ENCODE assay signal across 9 mouse cellular contexts in the genomic region with DNA sequence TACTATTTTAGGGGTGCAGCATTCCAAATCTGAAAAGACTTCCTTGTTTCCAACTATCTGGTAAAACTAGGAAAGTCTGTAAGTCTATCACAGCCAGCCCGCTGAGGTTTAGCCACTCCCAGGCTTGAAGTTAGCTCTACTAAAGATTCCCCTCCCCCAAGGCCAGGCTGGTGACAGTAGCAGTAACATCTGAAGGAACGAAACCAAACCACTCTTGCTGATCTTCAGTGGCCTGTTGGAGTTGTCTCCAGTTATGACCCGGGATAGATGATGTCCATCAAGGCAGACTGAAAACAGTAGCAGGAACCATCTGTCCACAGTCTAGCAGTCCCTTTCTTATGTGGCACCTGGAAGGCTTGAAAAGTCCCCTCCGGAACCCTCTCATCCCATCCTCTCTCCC. TPM values are rescaled to one million over a fixed set of nuclear protein-coding genes. Genes with fewer than 3 reads are reported as not detected.
A peak's percentile ranks its signal among the peaks of the same experiment; 100 is the strongest.
DNase-seq lines count a peak whose midpoint lies in the region; ATAC-seq and TF ChIP-seq lines count a peak whose summit lies in the region.
"Had no signal": no experiment of that assay in that cellular context is flagged by ENCODE, and none has a peak within 500 bp of the region (broad histone marks: within the 10 kb centered on the region; RNA-seq: fewer than 3 reads in every experiment).

No protein-coding gene starts in this region.

- peak; percentile 21 for DNase-seq in lung, postnatal 0 days (ENCODE audit: low spot score)
- no peak for DNase-seq in lung, adult 2 months
- DNase-seq in T-cell, adult 2 months (ENCODE audit: low spot score) = peak; percentile 22
- peak; percentile 49 for DNase-seq in naive thymus-derived CD4-positive, alpha-beta T cell, adult 2 months (ENCODE audit: low read depth)
- DNase-seq in left cerebral cortex, adult 8-10 months (ENCODE audit: low spot score in 2 of 2) = no peak
- no peak for DNase-seq in layer of hippocampus, adult 2 months (ENCODE audit: low spot score in 2 of 2)

- TF ChIP-seq POLR2A in lung, adult 2 months (IDR thresholded peaks at IDR 0.05; ENCODE audit: borderline replicate concordance, extremely low read depth, low read depth, low read length) = no peak

- H3K9ac ChIP-seq in lung, postnatal 0 days (replicated peaks; ENCODE audit: low read depth) = no peak overlapping the region

- H3K27ac ChIP-seq in lung, postnatal 0 days (ENCODE audit: low read length) = no peak overlapping the region
- no peak overlapping the region for H3K27ac ChIP-seq in layer of hippocampus, adult 2 months
- H3K27ac ChIP-seq: left cerebral cortex, adult 2 months had no signal

- no peak overlapping the region for H3K4me2 ChIP-seq in lung, postnatal 0 days (replicated peaks; ENCODE audit: low read depth, low read length)

- TF ChIP-seq EP300 in lung, postnatal 0 days (IDR thresholded peaks at IDR 0.05) = no peak

- no peak overlapping the region for H3K4me3 ChIP-seq in lung, postnatal 0 days (ENCODE audit: low read depth, low read length)
- no peak overlapping the region for H3K4me3 ChIP-seq in lung, adult 2 months (replicated peaks; ENCODE audit: extremely low read depth, low read depth, low read length)
- no peak overlapping the region for H3K4me3 ChIP-seq in layer of hippocampus, adult 2 months
- H3K4me3 ChIP-seq: left cerebral cortex, adult 2 months had no signal

- H3K27me3 ChIP-seq in lung, postnatal 0 days (replicated peaks; ENCODE audit: insufficient read depth, low read length) = 0 out of 2 replicates have a peak, but pooled peaks cover 5% of the 10 kb centered on the region

- WGBS in lung, postnatal 0 days = 11% methylated on average over 4 of the region's 4 CpGs
- 20% methylated on average over 4 of the region's 4 CpGs for WGBS in lung, adult 2 months

- no peak; the same call in 1 of the 2 replicates for ATAC-seq in lung, postnatal 0 days
- ATAC-seq in erythroid progenitor cell, adult 5-6 weeks (replicated peaks; ENCODE audit: low FRiP score, poor library complexity, severe bottlenecking) = peak; percentile 28

- H3K4me1 ChIP-seq in lung, postnatal 0 days (ENCODE audit: insufficient read depth, low read depth, low read length) = no peaks in the 10 kb centered on the region
- H3K4me1 ChIP-seq in lung, adult 2 months (ENCODE audit: control insufficient read depth, insufficient read depth, low read length) = no peaks in the 10 kb centered on the region

- no peaks in the 10 kb centered on the region for H3K9me3 ChIP-seq in lung, postnatal 0 days (ENCODE audit: low read length)

- H3K36me3 ChIP-seq in lung, postnatal 0 days (ENCODE audit: insufficient read depth, low read length) = no peaks in the 10 kb centered on the region

- no peak for TF ChIP-seq CTCF in lung, postnatal 0 days (IDR thresholded peaks at IDR 0.05)
- TF ChIP-seq CTCF in lung, adult 2 months (IDR thresholded peaks at IDR 0.05; ENCODE audit: insufficient read depth, low read length) = no peak
- TF ChIP-seq CTCF in layer of hippocampus, adult 2 months (conservative IDR thresholded peaks at IDR 0.05) = no peak

RNA-seq across cellular contexts. Expression of a gene that starts 24.8 kb away (rescaled TPM):
- polyA plus RNA-seq in lung, postnatal 0 days (2015; fragmentation: Nextera tagmentation; extraction: Ambion mirVana) = 0.12 and 0.19 TPM in 2 replicates
- polyA plus RNA-seq in lung, adult 2 months (2012; rRNA removed) = not detected in 2 replicates
- not detected in 2 replicates for total RNA-seq in erythroid progenitor cell, adult 5-6 weeks (2015; ENCODE audit: low replicate concordance)
- not detected in 2 replicates for total RNA-seq in erythroid progenitor cell, adult 5-6 weeks (2017; ENCODE audit: low replicate concordance)
- total RNA-seq in left cerebral cortex, adult 8-10 months (2022) = not detected
- total RNA-seq in layer of hippocampus, adult 2 months (2021) = not detected
- total RNA-seq: common myeloid progenitor, adult 5-6 weeks; left cerebral cortex, adult 2 months had no signal

Comparison
In these comparisons a context has a peak if more than half of its experiments do, and no peak if none do; other contexts are left out.
1. DNase-seq: peak in lung, postnatal 0 days (single experiment), T-cell, adult 2 months (single experiment) and naive thymus-derived CD4-positive, alpha-beta T cell, adult 2 months (single experiment); none in lung, adult 2 months (single experiment), left cerebral cortex, adult 8-10 months (0 of 2) and layer of hippocampus, adult 2 months (0 of 2).